Mouse (Mus musculus): ENCODE measurements around the gene Tgtp2. TPM values are rescaled to one million over a fixed set of nuclear protein-coding genes. Genes with fewer than 3 reads are reported as not detected.
"Not testable (repeated sequence)": the region's sequence is repeated elsewhere in the genome, so short reads cannot be mapped to it uniquely, and the experiment has no call there.

Tgtp2 gene
- polyA plus RNA-seq, 1 experiment from 2014 or later, result not detected

DNA sequence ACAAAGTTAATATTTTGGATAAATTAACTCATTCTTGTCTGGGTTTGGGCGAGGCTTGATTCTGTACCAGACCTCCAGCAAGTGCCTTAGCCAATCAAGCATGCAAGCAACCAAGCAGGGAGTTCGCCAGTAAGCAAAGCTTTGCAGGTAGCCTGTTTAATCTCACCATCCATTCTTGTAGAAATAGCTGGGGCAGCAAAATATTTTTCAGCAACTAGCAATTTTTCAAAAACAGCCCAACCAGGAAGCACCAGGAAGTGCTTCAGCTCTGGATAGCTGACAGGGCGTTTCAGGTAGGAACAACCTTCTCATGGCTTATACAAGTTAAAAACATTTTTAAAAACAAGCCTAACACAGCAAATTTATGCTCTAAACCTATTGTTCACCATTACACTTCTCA lies 17.9 kb upstream of the Tgtp2 start:
- Histone ChIP-seq H3K4me1 (replicated peaks) (no peaks in the 10 kb centered on the region), H3K27me3 (no peaks in the 10 kb centered on the region), H3K4me3 (no peak overlapping the region), H3K9me3 (no peaks in the 10 kb centered on the region), H3K27ac (no peak overlapping the region), H3K36me3 (no peaks in the 10 kb centered on the region), H3K9ac (no peak overlapping the region), H3K4me2 (no peak overlapping the region)
- 82% methylated on average over 3 of the region's 3 CpGs for WGBS
- no peak for ATAC-seq (ENCODE audit: low FRiP score)

DNA sequence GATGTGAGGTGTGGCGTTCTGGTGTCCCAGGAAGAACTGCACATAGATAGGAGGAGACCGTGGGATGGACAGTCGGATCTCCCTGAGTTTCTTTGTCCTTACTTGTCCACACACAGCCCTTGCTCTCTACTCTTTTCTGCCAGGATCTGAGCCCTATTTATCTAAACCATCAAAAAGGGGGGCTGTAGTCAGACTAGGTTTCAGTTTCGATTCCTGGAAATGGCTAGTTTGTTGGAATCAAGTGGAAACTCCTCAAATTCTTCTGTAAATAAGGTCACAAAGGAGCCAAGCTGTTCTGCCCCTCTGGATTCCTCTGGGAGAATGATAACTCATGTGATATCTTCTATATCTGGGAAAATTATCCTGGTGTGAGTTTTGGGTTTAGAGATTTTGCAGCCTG lies 17.4 kb upstream of the Tgtp2 start:
- 91% methylated on average over 4 of the region's 4 CpGs for whole genome bisulfite sequencing
- H3K36me3 ChIP-seq, result no peaks in the 10 kb centered on the region
- H3K4me2 ChIP-seq, result no peak overlapping the region
- H3K4me3 ChIP-seq, result no peak overlapping the region
- no peaks in the 10 kb centered on the region for H3K4me1 ChIP-seq (replicated peaks)
- no peaks in the 10 kb centered on the region for H3K9me3 ChIP-seq
- ATAC-seq (ENCODE audit: low FRiP score), result no peak
- H3K27ac ChIP-seq, result no peak overlapping the region
- no peaks in the 10 kb centered on the region for H3K27me3 ChIP-seq
- H3K9ac ChIP-seq, result no peak overlapping the region

DNA sequence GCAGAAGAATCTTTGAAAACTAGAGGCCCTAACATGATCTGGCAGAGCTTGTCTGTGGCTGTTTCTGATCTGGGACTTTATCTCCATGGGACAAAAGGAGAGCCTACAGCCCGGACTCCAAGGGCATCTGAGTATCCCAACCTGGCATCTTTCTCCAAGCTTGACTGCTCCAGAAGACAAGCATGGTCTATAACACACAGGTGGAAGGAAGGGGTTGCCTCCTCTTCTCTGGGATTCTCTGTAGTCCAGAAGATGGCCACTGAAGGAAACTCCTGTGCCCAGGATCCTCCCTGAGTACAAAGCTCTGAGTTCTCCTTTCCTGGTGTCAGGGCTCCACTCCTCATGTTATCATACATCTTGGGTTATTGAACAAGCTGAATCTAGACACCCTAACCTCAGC lies 16.6 kb upstream of the Tgtp2 start:
- H3K4me1 ChIP-seq (replicated peaks), result no peaks in the 10 kb centered on the region
- no peaks in the 10 kb centered on the region for H3K27me3 ChIP-seq
- no peak for ATAC-seq (ENCODE audit: low FRiP score)
- H3K27ac ChIP-seq, result no peak overlapping the region
- WGBS, result 80% methylated on average over 1 of the region's 1 CpGs
- no peaks in the 10 kb centered on the region for H3K9me3 ChIP-seq
- no peak overlapping the region for H3K4me2 ChIP-seq
- H3K36me3 ChIP-seq, result no peaks in the 10 kb centered on the region
- H3K4me3 ChIP-seq, result no peak overlapping the region
- H3K9ac ChIP-seq, result no peak overlapping the region

DNA sequence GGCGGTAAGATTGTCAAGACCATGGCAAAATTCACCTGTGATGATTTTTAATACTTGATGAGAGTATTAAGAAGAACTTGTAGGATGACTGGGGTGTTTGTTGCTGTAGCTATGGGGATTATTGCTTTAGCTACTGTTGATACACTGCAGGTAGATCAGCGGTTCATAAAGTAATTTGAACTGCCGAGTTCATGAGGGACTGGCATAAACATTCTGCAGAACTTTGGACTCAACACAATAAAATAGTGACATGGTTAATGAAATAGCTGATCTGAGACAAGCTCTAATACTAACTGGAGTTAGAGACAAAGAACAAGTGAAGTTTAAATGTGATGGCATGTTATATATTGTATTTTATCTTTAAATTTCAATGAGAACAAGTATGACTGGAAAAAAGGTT lies 14.7 kb upstream of the Tgtp2 start:
- no peak overlapping the region for H3K4me3 ChIP-seq
- H3K27me3 ChIP-seq, result no peaks in the 10 kb centered on the region
- no peak for ATAC-seq (ENCODE audit: low FRiP score)
- no peak overlapping the region for H3K27ac ChIP-seq
- no peaks in the 10 kb centered on the region for H3K36me3 ChIP-seq
- H3K9me3 ChIP-seq, result no peaks in the 10 kb centered on the region
- H3K4me2 ChIP-seq, result no peak overlapping the region
- H3K9ac ChIP-seq, result no peak overlapping the region
- H3K4me1 ChIP-seq (replicated peaks), result no peaks in the 10 kb centered on the region
- 92% methylated on average over 3 of the region's 3 CpGs for WGBS

DNA sequence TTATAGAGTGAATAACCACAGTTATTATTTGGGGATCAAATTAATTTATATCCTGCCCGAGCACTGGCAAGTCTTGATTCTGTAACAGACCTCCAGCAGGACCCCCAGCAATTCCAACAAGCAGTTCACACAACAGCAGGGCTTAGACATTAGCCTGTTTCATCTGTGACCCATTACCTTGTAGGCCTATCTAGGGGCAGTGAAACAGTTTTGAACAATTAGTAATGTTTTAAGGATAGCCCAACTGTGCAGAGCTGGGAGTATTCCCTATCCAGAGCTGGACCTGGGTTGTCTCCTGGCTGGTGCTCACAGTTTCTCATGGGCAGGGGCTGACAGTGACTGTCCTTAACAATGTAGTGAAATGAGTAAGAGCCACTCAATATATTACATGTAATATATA lies 13.0 kb upstream of the Tgtp2 start:
- no peak overlapping the region for H3K9ac ChIP-seq
- no peak for ATAC-seq (ENCODE audit: low FRiP score)
- H3K4me3 ChIP-seq, result no peak overlapping the region
- H3K4me2 ChIP-seq, result no peak overlapping the region
- H3K36me3 ChIP-seq, result no peaks in the 10 kb centered on the region
- no peak overlapping the region for H3K27ac ChIP-seq
- no peaks in the 10 kb centered on the region for H3K4me1 ChIP-seq (replicated peaks)
- 81% methylated on average over 1 of the region's 1 CpGs for WGBS
- no peaks in the 10 kb centered on the region for H3K27me3 ChIP-seq
- H3K9me3 ChIP-seq, result no peaks in the 10 kb centered on the region

DNA sequence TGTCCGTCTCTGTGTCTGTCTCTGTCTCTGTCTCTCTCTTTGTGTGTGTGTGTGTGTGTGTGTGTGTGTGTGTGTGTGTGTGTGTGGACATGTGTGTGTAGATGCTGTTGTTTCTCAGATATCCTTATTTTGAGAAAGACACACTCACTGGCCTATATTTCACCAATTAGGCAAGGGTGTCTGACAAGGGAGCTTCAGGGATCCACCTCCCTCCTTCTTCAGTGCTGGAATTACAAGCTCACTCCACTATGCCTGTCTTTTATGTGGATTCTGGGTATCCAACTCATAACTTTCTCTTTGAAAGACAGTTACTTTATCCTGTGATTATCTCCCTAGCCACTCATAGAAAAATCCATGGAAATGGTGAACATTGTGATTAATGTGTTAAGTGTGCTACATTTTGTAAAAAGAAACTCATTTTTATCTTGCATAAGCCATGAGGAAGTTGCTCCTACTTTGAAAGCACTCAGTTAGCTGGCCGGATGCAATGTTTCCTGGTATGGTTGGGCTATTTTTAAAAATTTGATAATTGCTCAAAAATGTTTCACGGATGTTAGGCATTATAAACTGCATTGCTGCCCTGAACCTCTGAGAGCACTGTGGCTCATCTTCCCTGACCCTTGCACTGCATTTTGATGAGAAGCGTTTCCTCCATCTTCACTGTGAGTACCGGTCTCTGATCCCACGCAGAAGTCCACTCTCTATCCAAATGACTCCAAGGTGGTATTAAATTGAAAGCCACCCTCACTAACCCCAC lies 12.2 kb upstream of the Tgtp2 start, which contains the start of gene Ifi47:
Gene Ifi47 (plus strand): TSS at position 587 of the 757 bp plus-strand sequence.
- H3K4me1 ChIP-seq (replicated peaks); H3K36me3 ChIP-seq; H3K4me3 ChIP-seq; H3K9ac ChIP-seq; H3K27me3 ChIP-seq; ATAC-seq (ENCODE audit: low FRiP score); H3K27ac ChIP-seq; H3K4me2 ChIP-seq; H3K9me3 ChIP-seq: not testable (repeated sequence)
- 83% methylated on average over 6 of the region's 6 CpGs for WGBS

DNA sequence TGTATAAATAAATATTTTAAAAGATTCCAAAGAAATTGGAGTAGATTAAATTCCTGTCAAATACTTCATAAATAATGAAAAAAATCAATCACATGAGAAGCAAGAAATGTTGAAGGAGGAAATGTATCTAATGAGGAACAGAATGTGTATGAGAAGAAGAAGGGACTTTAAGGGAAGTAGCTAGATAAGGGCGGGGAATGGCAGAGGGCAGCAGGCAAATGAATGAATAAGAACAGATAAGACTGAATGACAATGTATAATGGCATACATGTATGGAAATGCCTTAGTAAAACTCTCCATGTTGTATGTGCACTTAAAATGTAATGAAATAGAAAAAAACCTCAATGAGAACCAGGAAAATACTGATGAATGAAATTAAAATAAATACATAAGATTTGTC lies 4.4 kb upstream of the Tgtp2 start:
- ATAC-seq (ENCODE audit: low FRiP score), result no peak
- no peaks in the 10 kb centered on the region for H3K36me3 ChIP-seq
- no peaks in the 10 kb centered on the region for H3K9me3 ChIP-seq
- H3K9ac ChIP-seq, result no peak overlapping the region
- no peak overlapping the region for H3K27ac ChIP-seq
- H3K4me1 ChIP-seq (replicated peaks), result no peaks in the 10 kb centered on the region
- no peaks in the 10 kb centered on the region for H3K27me3 ChIP-seq
- no peak overlapping the region for H3K4me3 ChIP-seq
- WGBS, result 100% methylated on average over 1 of the region's 1 CpGs
- H3K4me2 ChIP-seq, result no peak overlapping the region

DNA sequence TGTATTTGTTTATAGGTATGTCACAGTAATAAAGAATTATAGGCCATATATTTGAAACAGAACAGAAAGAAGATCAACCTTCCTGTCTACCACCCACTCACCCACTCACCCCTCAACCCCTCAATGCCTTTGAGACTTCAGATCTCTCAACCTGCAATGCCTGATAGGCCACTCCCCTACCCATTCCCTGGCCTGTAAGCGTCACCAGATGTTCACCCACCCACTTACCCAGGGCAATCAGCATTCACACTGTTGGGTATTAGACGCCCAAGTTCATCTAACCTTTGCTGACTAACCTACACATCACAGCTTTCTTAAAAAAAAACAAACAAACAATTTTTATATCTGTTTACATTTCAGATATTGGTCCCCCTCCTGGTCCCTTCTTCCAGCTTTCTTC lies 2.1 kb downstream of the Tgtp2 start:
- ATAC-seq (ENCODE audit: low FRiP score); H3K27me3 ChIP-seq; H3K36me3 ChIP-seq; H3K9me3 ChIP-seq; H3K4me2 ChIP-seq; H3K4me3 ChIP-seq; H3K9ac ChIP-seq; H3K27ac ChIP-seq; H3K4me1 ChIP-seq (replicated peaks): not testable (repeated sequence)
- 69% methylated on average over 2 of the region's 2 CpGs for WGBS

DNA sequence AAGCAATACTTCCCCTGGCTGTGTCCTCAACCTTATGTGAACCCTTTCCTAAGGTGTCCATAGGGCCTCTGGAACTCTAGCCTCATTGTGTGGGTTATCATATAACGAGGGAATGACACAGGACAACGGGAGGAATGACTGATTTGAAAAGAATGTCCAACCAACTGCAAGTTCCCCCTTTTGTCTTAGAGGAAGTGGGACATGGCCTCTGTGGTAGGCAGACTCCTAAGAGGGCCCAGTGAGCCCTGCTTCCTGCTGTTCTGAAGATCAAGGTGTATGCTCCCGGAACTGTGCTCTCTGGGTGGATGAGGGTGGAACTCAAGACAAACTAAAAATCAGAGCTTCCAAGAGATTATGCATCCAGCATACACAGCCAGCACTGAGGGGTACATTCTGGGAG lies 3.9 kb downstream of the Tgtp2 start:
- not testable (repeated sequence) for ATAC-seq (ENCODE audit: low FRiP score); H3K36me3 ChIP-seq; H3K9me3 ChIP-seq; H3K4me1 ChIP-seq (replicated peaks); H3K4me3 ChIP-seq; H3K27me3 ChIP-seq; H3K4me2 ChIP-seq; H3K27ac ChIP-seq; H3K9ac ChIP-seq
- WGBS, result 72% methylated on average over 2 of the region's 3 CpGs

DNA sequence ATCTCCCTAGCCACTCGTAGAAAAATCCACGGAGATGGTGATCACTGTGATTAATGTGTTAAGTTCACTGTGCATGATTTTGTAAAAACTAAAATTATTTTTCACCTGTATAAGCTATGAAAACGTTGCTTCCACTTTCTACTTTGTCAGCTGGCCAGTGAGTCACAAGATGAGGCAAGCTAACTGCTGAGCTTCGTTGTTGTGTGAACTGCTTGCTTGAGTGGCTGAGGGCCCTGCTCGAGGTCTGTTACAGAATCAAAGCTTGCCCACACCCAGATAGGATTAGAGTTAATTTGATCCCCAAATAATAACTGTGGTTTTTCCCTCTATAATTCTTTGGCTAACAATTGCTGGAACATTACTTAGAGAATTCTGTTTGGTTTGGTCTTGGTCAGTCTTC lies 12.1 kb downstream of the Tgtp2 start:
- H3K9me3 ChIP-seq; H3K4me1 ChIP-seq (replicated peaks); H3K27ac ChIP-seq; H3K9ac ChIP-seq; H3K4me2 ChIP-seq; H3K4me3 ChIP-seq; ATAC-seq (ENCODE audit: low FRiP score); H3K36me3 ChIP-seq; H3K27me3 ChIP-seq: not testable (repeated sequence)
- no CpG with 5 or more reads among the region's 5 CpGs for WGBS

DNA sequence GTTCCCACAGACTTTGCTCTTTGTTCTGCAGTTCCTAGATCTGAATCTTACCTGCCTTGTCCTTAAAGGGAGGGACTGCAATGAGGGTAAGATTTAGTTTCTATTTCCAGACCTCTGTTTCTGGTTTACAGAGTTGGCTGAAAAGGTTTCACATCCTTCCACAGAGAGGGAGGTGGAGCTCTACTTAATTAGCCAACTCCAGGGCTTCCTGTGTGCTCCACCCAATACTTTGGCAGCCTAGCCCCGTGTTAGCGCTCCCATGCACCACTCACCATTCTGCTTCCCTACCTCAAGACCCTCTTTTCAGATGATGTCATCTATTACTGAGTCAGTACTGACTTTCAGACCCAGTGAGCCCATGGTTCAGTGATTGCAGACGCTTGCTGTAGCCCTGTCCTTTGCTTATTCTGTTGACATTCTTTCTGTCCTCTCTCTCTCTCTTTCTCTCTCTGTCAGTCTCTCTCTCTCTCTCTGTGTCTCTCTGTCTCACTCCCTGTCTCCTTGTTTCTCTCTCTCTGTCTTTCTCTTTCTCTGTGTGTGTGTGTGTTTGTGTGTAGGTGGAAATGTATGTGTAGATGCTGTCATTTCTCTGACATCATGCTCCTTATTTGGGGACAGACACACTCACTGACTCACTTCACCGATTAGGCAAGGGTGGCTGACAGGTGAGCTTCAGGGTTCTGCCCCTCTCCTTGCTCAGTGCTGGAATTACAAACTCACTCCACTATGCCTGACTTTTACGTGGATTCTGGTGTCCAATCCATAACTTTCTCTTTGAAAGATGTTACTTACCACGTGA lies 12.7 kb downstream of the Tgtp2 start, which contains the start of gene 9930111J21Rik2:
Gene 9930111J21Rik2 (minus strand): TSS at position 150 of the 799 bp plus-strand sequence.
- not testable (repeated sequence) for H3K36me3 ChIP-seq; H3K9me3 ChIP-seq; H3K9ac ChIP-seq; H3K4me1 ChIP-seq (replicated peaks); ATAC-seq (ENCODE audit: low FRiP score); H3K27ac ChIP-seq; H3K4me2 ChIP-seq; H3K4me3 ChIP-seq; H3K27me3 ChIP-seq
- WGBS, result 100% methylated on average over 1 of the region's 6 CpGs

DNA sequence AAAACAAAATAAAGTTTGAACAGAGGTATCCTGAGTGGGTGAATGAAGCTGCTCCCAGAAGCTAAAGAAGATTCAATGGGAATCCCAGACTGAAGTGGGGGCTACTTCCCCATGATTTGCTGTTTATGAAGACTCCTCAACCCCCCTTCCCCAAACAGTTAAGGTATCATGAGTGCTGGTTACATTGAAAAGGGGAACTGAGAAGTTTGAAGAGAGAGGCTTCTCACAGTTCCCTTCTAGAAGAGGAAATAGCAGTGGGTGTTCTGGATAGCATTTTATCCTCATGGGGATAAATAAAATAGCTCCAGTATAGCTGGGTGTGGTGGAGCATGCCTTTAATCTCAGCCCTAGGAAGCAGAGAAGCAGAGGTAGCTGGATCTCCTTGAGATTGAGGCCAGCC lies 13.9 kb downstream of the Tgtp2 start:
- H3K4me2 ChIP-seq; ATAC-seq (ENCODE audit: low FRiP score); H3K9ac ChIP-seq; H3K27ac ChIP-seq; H3K36me3 ChIP-seq; H3K9me3 ChIP-seq; H3K4me3 ChIP-seq; H3K4me1 ChIP-seq (replicated peaks); H3K27me3 ChIP-seq: not testable (repeated sequence)

DNA sequence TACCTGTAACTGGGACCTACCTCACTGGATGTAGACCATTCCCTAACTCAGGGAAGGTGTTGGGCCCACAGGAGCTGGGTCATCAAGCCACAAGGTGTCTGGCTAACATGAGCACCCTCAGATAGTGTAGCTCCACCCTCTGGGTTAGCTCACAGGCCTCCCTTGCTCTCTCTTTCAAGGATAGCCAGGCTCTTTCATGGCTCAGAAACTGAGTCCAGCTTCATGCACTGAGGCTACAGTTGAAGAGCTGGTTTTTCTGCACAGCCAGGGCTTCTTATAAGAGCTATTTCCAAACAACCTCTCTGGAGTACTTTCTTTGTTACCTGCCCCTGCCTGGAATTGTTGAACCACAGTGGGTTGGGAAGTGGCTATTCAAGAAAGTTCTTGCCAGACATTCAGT lies 51.9 kb downstream of the Tgtp2 start:
- H3K27ac ChIP-seq; H3K36me3 ChIP-seq; H3K9me3 ChIP-seq; H3K4me1 ChIP-seq (replicated peaks); H3K4me2 ChIP-seq; ATAC-seq (ENCODE audit: low FRiP score); H3K27me3 ChIP-seq; H3K4me3 ChIP-seq; H3K9ac ChIP-seq: not testable (repeated sequence)
